Mouse (Mus musculus): Measurements from ENCODE around the gene Pde8a.

Gene Pde8a

GRCm38 (mm10) chr7:81281240-81281639, 67.8 kb downstream of the Pde8a start:
- DNase-seq: no peak

GRCm38 (mm10) chr7:81286456-81286855, 73.1 kb downstream of the Pde8a start:
- DNase-seq: no peak

- peak; percentile 51 to 62 for DNase-seq
Measured at GRCm38 (mm10) chr7:81286946-81287345, 73.5 kb downstream of the Pde8a start.

- no peak for DNase-seq
Measured at GRCm38 (mm10) chr7:81295169-81295568, 81.8 kb downstream of the Pde8a start.

GRCm38 (mm10) chr7:81298206-81298605, 84.8 kb downstream of the Pde8a start:
- no peak for DNase-seq

GRCm38 (mm10) chr7:81301323-81301722, 87.9 kb downstream of the Pde8a start:
- no peak for DNase-seq

- DNase-seq: peak; percentile 67 to 79
Measured at GRCm38 (mm10) chr7:81303682-81304081, 90.3 kb downstream of the Pde8a start.

GRCm38 (mm10) chr7:81304100-81304499, 90.7 kb downstream of the Pde8a start:
- peak; percentile 13 to 54 for DNase-seq

GRCm38 (mm10) chr7:81304675-81305074, 91.3 kb downstream of the Pde8a start:
- DNase-seq: no peak

GRCm38 (mm10) chr7:81307735-81308134, 94.3 kb downstream of the Pde8a start:
- no peak for DNase-seq

GRCm38 (mm10) chr7:81309247-81309646, 95.9 kb downstream of the Pde8a start:
- no peak for DNase-seq

- no peak for DNase-seq
Measured at GRCm38 (mm10) chr7:81311130-81311529, 97.7 kb downstream of the Pde8a start.

- DNase-seq: no peak
Measured at GRCm38 (mm10) chr7:81311581-81311980, 98.2 kb downstream of the Pde8a start.

- DNase-seq: peak; percentile 21 to 70
Measured at GRCm38 (mm10) chr7:81315583-81315982, 102.2 kb downstream of the Pde8a start.

GRCm38 (mm10) chr7:81319749-81320148, 106.4 kb downstream of the Pde8a start:
- no peak for DNase-seq

- no peak for DNase-seq
Measured at GRCm38 (mm10) chr7:81321776-81322175, 108.4 kb downstream of the Pde8a start.

GRCm38 (mm10) chr7:81326043-81326442, 112.6 kb downstream of the Pde8a start:
- DNase-seq: no peak

- no peak for DNase-seq
Measured at GRCm38 (mm10) chr7:81326859-81327258, 113.5 kb downstream of the Pde8a start.

- no peak for DNase-seq
Measured at GRCm38 (mm10) chr7:81327661-81328060, 114.3 kb downstream of the Pde8a start.

GRCm38 (mm10) chr7:81330767-81331166, 117.4 kb downstream of the Pde8a start:
- no peak for DNase-seq

- DNase-seq: no peak
Measured at GRCm38 (mm10) chr7:81331851-81332250, 118.5 kb downstream of the Pde8a start.

GRCm38 (mm10) chr7:81335705-81336431, 122.5 kb downstream of the Pde8a start:
- DNase-seq: peak; percentile 41 to 72

GRCm38 (mm10) chr7:81336432-81336786, 123.0 kb downstream of the Pde8a start:
- peak; percentile 71 to 82 for DNase-seq

- no peak for DNase-seq
Measured at GRCm38 (mm10) chr7:81337785-81338521, 124.6 kb downstream of the Pde8a start.

Data from kidney, postnatal 25 days (tissue).